Mouse (Mus musculus): ENCODE measurements around the gene Nmrk2. TPM values are rescaled to one million over a fixed set of nuclear protein-coding genes. Genes with fewer than 3 reads are reported as not detected.

Nmrk2 gene
- polyA plus RNA-seq, 1 experiment from 2014 or later: not detected

- Histone ChIP-seq H3K27ac (no peak overlapping the region), H3K9ac (no peak overlapping the region), H3K4me3 (no peak overlapping the region), H3K4me1 (no peaks in the 10 kb centered on the region), H3K27me3 (replicated peaks) (peaks cover 47% of the 10 kb centered on the region), H3K9me3 (replicated peaks) (peaks cover 5% of the 10 kb centered on the region), H3K36me3 (no peaks in the 10 kb centered on the region), H3K4me2 (no peak overlapping the region)
- 84% methylated on average over 5 of the region's 5 CpGs for WGBS (ENCODE audit: insufficient replicate concordance)
- no peak for ATAC-seq
Observed at GRCm38 (mm10) chr10:81210154-81210553, 8.3 kb upstream of the Nmrk2 start.

- H3K9ac ChIP-seq: no peak overlapping the region
- no peak overlapping the region for H3K27ac ChIP-seq
- H3K4me1 ChIP-seq: peaks cover 29% of the 10 kb centered on the region
- peaks cover 50% of the 10 kb centered on the region for H3K27me3 ChIP-seq (replicated peaks)
- H3K9me3 ChIP-seq (replicated peaks): no peaks in the 10 kb centered on the region
- H3K4me3 ChIP-seq: no peak overlapping the region
- H3K4me2 ChIP-seq: no peak overlapping the region
- no peaks in the 10 kb centered on the region for H3K36me3 ChIP-seq
- no peak for ATAC-seq
- WGBS (ENCODE audit: insufficient replicate concordance): 53% methylated on average over 4 of the region's 4 CpGs
Observed at GRCm38 (mm10) chr10:81204137-81204536, 2.3 kb upstream of the Nmrk2 start.

- H3K4me1 ChIP-seq: peaks cover 29% of the 10 kb centered on the region
- ATAC-seq: peak; percentile 85
- H3K4me2 ChIP-seq: no peak overlapping the region
- WGBS (ENCODE audit: insufficient replicate concordance): 31% methylated on average over 8 of the region's 8 CpGs
- H3K27ac ChIP-seq: peak overlapping the region; percentile 52
- H3K27me3 ChIP-seq (replicated peaks): peaks cover 53% of the 10 kb centered on the region
- H3K36me3 ChIP-seq: no peaks in the 10 kb centered on the region
- H3K9me3 ChIP-seq (replicated peaks): no peaks in the 10 kb centered on the region
- no peak overlapping the region for H3K4me3 ChIP-seq
- H3K9ac ChIP-seq: no peak overlapping the region
Observed at GRCm38 (mm10) chr10:81202978-81203720, 1.3 kb upstream of the Nmrk2 start.

GRCm38 (mm10) chr10:81200605-81201287 is 1.1 kb downstream of the Nmrk2 start:
- no peaks in the 10 kb centered on the region for H3K9me3 ChIP-seq (replicated peaks)
- WGBS (ENCODE audit: insufficient replicate concordance): 67% methylated on average over 20 of the region's 20 CpGs
- no peak overlapping the region for H3K27ac ChIP-seq
- ATAC-seq: no peak
- H3K4me3 ChIP-seq: no peak overlapping the region
- H3K27me3 ChIP-seq (replicated peaks): peaks cover 57% of the 10 kb centered on the region
- H3K9ac ChIP-seq: no peak overlapping the region
- no peaks in the 10 kb centered on the region for H3K36me3 ChIP-seq
- no peak overlapping the region for H3K4me2 ChIP-seq
- peaks cover 29% of the 10 kb centered on the region for H3K4me1 ChIP-seq

- no peak for ATAC-seq
- WGBS (ENCODE audit: insufficient replicate concordance): 71% methylated on average over 13 of the region's 13 CpGs
Observed at GRCm38 (mm10) chr10:81200141-81200540, 1.7 kb downstream of the Nmrk2 start.

GRCm38 (mm10) chr10:81198990-81199389 is 2.9 kb downstream of the Nmrk2 start:
- 70% methylated on average over 6 of the region's 6 CpGs for WGBS (ENCODE audit: insufficient replicate concordance)
- H3K9ac ChIP-seq: no peak overlapping the region
- H3K27me3 ChIP-seq (replicated peaks): peaks cover 62% of the 10 kb centered on the region
- no peak overlapping the region for H3K4me2 ChIP-seq
- H3K27ac ChIP-seq: no peak overlapping the region
- H3K4me1 ChIP-seq: peaks cover 36% of the 10 kb centered on the region
- no peak overlapping the region for H3K4me3 ChIP-seq
- ATAC-seq: no peak
- H3K36me3 ChIP-seq: no peaks in the 10 kb centered on the region
- no peaks in the 10 kb centered on the region for H3K9me3 ChIP-seq (replicated peaks)

More at GRCm38 (mm10) chr10:81200141-81200540, 1.7 kb downstream of the Nmrk2 start:
- Histone ChIP-seq H3K4me2 (no peak overlapping the region), H3K4me1 (peaks cover 33% of the 10 kb centered on the region), H3K9ac (no peak overlapping the region), H3K9me3 (replicated peaks) (no peaks in the 10 kb centered on the region), H3K27ac (no peak overlapping the region), H3K4me3 (no peak overlapping the region), H3K27me3 (replicated peaks) (peaks cover 57% of the 10 kb centered on the region), H3K36me3 (no peaks in the 10 kb centered on the region)

GRCm38 (mm10) chr10:81198230-81198629 is 3.6 kb downstream of the Nmrk2 start:
- Histone ChIP-seq H3K27me3 (replicated peaks) (peaks cover 70% of the 10 kb centered on the region), H3K36me3 (no peaks in the 10 kb centered on the region), H3K27ac (no peak overlapping the region), H3K4me2 (no peak overlapping the region), H3K9me3 (replicated peaks) (no peaks in the 10 kb centered on the region), H3K4me1 (peaks cover 36% of the 10 kb centered on the region), H3K4me3 (no peak overlapping the region), H3K9ac (no peak overlapping the region)
- 2% methylated on average over 9 of the region's 9 CpGs for WGBS (ENCODE audit: insufficient replicate concordance)
- no peak for ATAC-seq

GRCm38 (mm10) chr10:81197305-81197704 is 4.5 kb downstream of the Nmrk2 start:
- H3K27me3 ChIP-seq (replicated peaks): peaks cover 79% of the 10 kb centered on the region
- no peaks in the 10 kb centered on the region for H3K36me3 ChIP-seq
- H3K4me1 ChIP-seq: peaks cover 36% of the 10 kb centered on the region
- WGBS (ENCODE audit: insufficient replicate concordance): 38% methylated on average over 6 of the region's 6 CpGs
- H3K9me3 ChIP-seq (replicated peaks): no peaks in the 10 kb centered on the region
- ATAC-seq: no peak
- no peak overlapping the region for H3K4me2 ChIP-seq
- no peak overlapping the region for H3K27ac ChIP-seq
- no peak overlapping the region for H3K9ac ChIP-seq
- no peak overlapping the region for H3K4me3 ChIP-seq

- Histone ChIP-seq H3K4me1 (peaks cover 36% of the 10 kb centered on the region), H3K36me3 (no peaks in the 10 kb centered on the region), H3K27me3 (replicated peaks) (peaks cover 79% of the 10 kb centered on the region), H3K27ac (no peak overlapping the region), H3K4me2 (no peak overlapping the region), H3K9me3 (replicated peaks) (no peaks in the 10 kb centered on the region), H3K9ac (no peak overlapping the region), H3K4me3 (no peak overlapping the region)
- 58% methylated on average over 11 of the region's 11 CpGs for WGBS (ENCODE audit: insufficient replicate concordance)
- no peak for ATAC-seq
Observed at GRCm38 (mm10) chr10:81196470-81197065, 5.3 kb downstream of the Nmrk2 start.

GRCm38 (mm10) chr10:81195300-81195699 is 6.6 kb downstream of the Nmrk2 start:
- no peak for ATAC-seq
- H3K27ac ChIP-seq: no peak overlapping the region
- H3K9ac ChIP-seq: no peak overlapping the region
- H3K4me3 ChIP-seq: no peak overlapping the region
- H3K9me3 ChIP-seq (replicated peaks): no peaks in the 10 kb centered on the region
- peaks cover 11% of the 10 kb centered on the region for H3K36me3 ChIP-seq
- H3K4me1 ChIP-seq: peaks cover 48% of the 10 kb centered on the region
- H3K4me2 ChIP-seq: no peak overlapping the region
- 50% methylated on average over 4 of the region's 4 CpGs for WGBS (ENCODE audit: insufficient replicate concordance)
- H3K27me3 ChIP-seq (replicated peaks): peaks cover 74% of the 10 kb centered on the region

- H3K4me1 ChIP-seq: peaks cover 54% of the 10 kb centered on the region
- no peak overlapping the region for H3K27ac ChIP-seq
- 13% methylated on average over 37 of the region's 37 CpGs for WGBS (ENCODE audit: insufficient replicate concordance)
- H3K9me3 ChIP-seq (replicated peaks): no peaks in the 10 kb centered on the region
- no peak for ATAC-seq
- H3K36me3 ChIP-seq: peaks cover 19% of the 10 kb centered on the region
- H3K9ac ChIP-seq: peak overlapping the region; percentile 50
- H3K4me2 ChIP-seq: peak overlapping the region; percentile 50
- peaks cover 63% of the 10 kb centered on the region for H3K27me3 ChIP-seq (replicated peaks)
- peak overlapping the region; percentile 28 for H3K4me3 ChIP-seq
Observed at GRCm38 (mm10) chr10:81193991-81194774, 7.7 kb downstream of the Nmrk2 start.

Measured in liver, embryonic 12.5 days (tissue).